Mouse (Mus musculus): ENCODE data around the gene Polg.

DNA sequence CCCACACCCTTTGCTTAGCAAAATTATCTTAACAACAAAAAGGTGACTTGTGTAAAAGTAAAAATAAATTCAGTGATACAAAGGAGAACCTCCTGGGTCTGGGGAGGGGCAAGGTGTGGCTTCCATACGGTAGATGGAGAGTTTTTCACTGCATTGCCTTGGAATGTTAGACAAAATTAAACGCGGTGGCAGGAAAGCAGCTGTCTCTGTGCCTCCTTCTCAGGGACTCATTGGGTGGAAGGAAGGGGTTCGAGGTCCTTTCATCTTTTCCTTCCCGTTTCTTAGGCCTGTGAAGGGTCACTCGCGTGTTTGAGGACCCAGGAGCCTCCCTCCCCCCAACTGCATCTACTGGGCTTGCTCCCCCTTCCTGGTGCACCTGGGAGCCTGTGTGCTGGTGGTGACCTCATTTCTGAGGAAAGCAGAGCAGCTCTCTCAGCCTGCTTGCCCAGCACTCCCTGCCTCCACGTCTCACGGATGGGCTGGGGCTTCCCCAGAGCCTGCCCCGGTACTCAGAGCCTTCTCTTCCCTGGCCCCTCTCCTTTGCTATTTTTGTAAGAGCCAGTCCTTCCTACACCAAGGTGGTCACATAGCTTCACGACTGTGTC is 41.0 kb upstream of the Polg start:
- TF ChIP-seq CTCF (IDR thresholded peaks at IDR 0.05; ENCODE audit: extremely low read depth, insufficient read depth, insufficient read length, insufficient replicate concordance) (no peak), POLR2A (IDR thresholded peaks at IDR 0.05; ENCODE audit: low read depth, low read length) (no peak)

Data from spleen, adult 2 months (tissue).